Mouse (Mus musculus) liver, embryonic 14.5 days (tissue): ENCODE data around the gene Zfp354c.

ENCODE experiments used
- CTCF ChIP-seq: IDR thresholded peaks from 2 replicates; pipeline ENCODE4 v1.5.1; 2016; ENCODE audit warnings: antibody characterized with exemption, low read depth, control low read depth
- EP300 ChIP-seq: IDR thresholded peaks from 2 replicates; pipeline ENCODE4 v1.6.1; 2016; ENCODE audit warnings: antibody characterized with exemption, low read depth

- TF ChIP-seq CTCF (no peak), EP300 (no peak)
Observed at GRCm38 (mm10) chr11:50827010-50827953, at the start of gene Zfp354c.
